Mouse (Mus musculus): ENCODE data around the gene Barhl2. TPM values are rescaled to one million over a fixed set of nuclear protein-coding genes. Genes with fewer than 3 reads are reported as not detected.

The Barhl2 gene
- polyA plus RNA-seq, 1 experiment from 2014 or later: 0.14 TPM

DNA sequence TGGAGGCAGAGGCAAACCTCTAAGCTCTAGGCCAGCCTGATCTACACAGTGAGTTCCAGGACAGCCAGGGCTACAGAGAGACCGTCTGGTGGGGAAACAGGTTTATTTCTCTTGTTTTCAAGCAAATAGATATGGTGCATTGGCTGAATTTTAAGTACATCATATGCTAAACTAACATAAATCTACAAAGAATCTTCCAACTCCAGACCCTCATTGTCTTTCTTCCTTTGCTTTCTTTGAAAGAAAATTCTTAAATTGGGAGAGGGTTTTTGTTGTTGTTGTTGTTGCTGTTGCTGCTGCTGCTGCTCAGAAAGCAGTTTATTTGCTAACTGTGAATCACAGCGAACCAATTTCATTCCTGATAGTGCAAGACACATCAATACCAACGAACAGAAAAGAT, 3.5 kb upstream of the Barhl2 start:
- Histone ChIP-seq H3K9me3 (no peaks in the 10 kb centered on the region), H3K27ac (replicated peaks) (no peak overlapping the region), H3K27me3 (replicated peaks; ENCODE audit: low read depth, poor library complexity, severe bottlenecking) (peaks cover 100% of the 10 kb centered on the region), H3K36me3 (replicated peaks) (no peaks in the 10 kb centered on the region), H3K4me1 (peaks cover 37% of the 10 kb centered on the region), H3K4me3 (no peak overlapping the region)
- no peak for DNase-seq (ENCODE audit: low spot score)
- 9% methylated on average over 3 of the region's 3 CpGs for WGBS

DNA sequence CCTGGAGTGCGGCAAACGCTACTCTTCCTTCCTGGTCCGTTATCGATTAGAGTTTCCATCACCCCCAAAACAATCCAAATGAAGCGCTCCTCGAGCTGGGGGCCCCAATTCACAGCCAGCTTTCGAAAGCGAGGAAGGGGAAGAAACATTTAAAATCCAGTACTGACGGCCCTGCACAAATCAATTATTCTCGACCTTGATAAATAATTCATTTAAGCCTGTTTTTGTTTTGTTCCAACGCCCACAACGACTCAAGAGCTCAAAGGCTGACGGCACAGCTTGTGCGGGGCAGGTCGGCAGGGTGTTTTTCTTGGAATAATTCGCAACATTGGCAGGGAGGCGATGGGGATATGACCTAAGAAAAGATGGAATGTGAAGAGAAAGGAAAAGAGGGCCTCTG, 2.6 kb upstream of the Barhl2 start:
- Histone ChIP-seq H3K27ac (replicated peaks) (no peak overlapping the region), H3K9me3 (no peaks in the 10 kb centered on the region), H3K36me3 (replicated peaks) (no peaks in the 10 kb centered on the region), H3K27me3 (replicated peaks; ENCODE audit: low read depth, poor library complexity, severe bottlenecking) (peaks cover 100% of the 10 kb centered on the region), H3K4me1 (peaks cover 28% of the 10 kb centered on the region), H3K4me3 (no peak overlapping the region)
- DNase-seq (ENCODE audit: low spot score): peak; percentile 27
- 1% methylated on average over 17 of the region's 17 CpGs for WGBS

DNA sequence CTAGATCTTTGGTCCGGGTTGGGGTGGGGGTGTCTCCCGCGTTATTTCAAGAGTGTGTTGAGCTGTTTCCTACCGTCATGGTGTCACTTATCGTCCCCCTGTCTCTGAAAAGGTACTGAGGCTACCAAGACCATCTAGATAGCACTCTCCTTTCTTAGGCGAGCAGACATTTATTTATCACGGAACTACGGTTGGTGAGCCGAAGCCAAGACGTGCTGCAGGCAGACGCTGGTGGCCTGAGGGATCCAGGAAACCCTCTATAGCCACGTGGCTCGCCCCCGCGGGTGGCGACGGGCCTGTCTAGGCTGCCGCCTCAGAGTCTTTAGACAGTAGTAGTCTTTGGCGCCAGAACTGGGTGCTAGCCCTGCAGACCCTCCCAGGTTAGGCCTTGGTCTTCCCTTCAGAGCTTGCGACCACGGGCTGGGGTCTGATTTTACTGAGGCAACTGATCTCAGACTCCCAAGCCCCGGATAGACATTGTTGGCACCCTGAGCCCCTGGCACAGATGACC, 2.1 kb upstream of the Barhl2 start:
- no peaks in the 10 kb centered on the region for H3K36me3 ChIP-seq (replicated peaks)
- WGBS: under 1% methylated on average over 22 of the region's 22 CpGs
- H3K9me3 ChIP-seq: no peaks in the 10 kb centered on the region
- H3K4me1 ChIP-seq: peaks cover 25% of the 10 kb centered on the region
- no peak overlapping the region for H3K4me3 ChIP-seq
- H3K27ac ChIP-seq (replicated peaks): no peak overlapping the region
- H3K27me3 ChIP-seq (replicated peaks; ENCODE audit: low read depth, poor library complexity, severe bottlenecking): peaks cover 100% of the 10 kb centered on the region
- DNase-seq (ENCODE audit: low spot score): peak; percentile 56

DNA sequence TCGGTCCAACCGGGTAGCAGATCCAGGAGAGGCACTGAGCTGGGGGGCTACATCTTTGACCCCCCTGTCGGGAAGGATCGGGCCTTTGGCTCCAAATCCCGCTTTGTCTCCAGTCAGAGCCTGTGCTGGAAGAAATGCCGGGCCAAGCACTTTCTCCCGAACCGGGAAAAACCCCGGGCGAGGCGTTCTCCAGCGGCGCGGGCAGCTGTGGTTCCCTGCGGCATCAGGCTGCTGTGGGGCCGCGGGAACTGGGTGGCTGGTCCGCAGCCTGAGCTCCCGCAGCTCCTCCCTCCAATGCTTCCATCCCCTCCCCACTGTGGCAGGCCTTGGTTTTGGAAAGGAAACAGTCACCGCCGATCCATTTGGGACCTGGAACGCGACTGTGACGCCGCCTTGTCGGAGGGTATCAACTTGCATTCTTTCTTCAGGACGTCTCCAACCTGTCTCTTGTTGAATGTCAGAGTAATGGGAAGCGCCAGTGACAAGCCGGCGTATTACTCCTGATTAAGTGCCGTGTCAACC, 1.2 kb upstream of the Barhl2 start:
- peak overlapping the region; percentile 62 for H3K4me3 ChIP-seq
- H3K27ac ChIP-seq (replicated peaks): no peak overlapping the region
- H3K9me3 ChIP-seq: no peaks in the 10 kb centered on the region
- peaks cover 25% of the 10 kb centered on the region for H3K4me1 ChIP-seq
- peak; percentile 61 for DNase-seq (ENCODE audit: low spot score)
- peaks cover 100% of the 10 kb centered on the region for H3K27me3 ChIP-seq (replicated peaks; ENCODE audit: low read depth, poor library complexity, severe bottlenecking)
- WGBS: under 1% methylated on average over 31 of the region's 31 CpGs
- H3K36me3 ChIP-seq (replicated peaks): no peaks in the 10 kb centered on the region

DNA sequence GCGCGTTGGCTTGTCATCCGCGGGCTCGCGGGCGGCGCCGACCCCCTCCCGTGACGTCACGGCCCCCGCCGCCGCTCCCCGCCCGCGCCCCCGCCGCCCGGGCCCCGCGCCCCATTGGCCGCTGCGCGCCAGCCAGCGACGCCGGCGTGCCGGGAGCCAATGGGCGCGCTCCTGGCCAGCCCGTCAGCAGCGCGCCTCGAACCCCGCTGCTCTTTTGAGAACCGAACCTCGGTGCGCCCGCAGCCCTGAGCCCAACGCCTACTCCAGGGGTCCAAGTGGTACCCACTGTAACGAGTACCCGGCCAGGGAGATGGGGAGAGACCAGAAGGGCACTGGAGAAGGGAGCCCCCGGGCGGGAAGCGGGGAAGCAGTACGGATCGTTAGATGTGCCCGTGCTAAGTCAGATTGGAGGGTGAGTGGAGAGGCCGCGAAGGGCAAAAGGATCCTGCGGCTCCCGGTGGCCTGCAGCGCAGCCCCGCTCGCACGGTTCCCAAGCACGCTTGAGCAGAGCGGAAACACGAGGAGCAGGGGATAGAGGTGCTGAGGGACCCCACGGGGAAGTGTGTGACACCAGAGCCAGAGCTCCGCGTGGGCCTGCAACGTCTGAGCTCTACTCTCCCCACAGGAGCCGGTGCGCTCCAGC, 632 bp upstream of the Barhl2 start:
- Histone ChIP-seq H3K4me1 (peaks cover 22% of the 10 kb centered on the region), H3K9me3 (no peaks in the 10 kb centered on the region), H3K27me3 (replicated peaks; ENCODE audit: low read depth, poor library complexity, severe bottlenecking) (peaks cover 100% of the 10 kb centered on the region), H3K36me3 (replicated peaks) (no peaks in the 10 kb centered on the region), H3K27ac (replicated peaks) (peak overlapping the region; percentile 51), H3K4me3 (peak overlapping the region; percentile 62)
- peak; percentile 83 for DNase-seq (ENCODE audit: low spot score)
- WGBS: under 1% methylated on average over 60 of the region's 68 CpGs

DNA sequence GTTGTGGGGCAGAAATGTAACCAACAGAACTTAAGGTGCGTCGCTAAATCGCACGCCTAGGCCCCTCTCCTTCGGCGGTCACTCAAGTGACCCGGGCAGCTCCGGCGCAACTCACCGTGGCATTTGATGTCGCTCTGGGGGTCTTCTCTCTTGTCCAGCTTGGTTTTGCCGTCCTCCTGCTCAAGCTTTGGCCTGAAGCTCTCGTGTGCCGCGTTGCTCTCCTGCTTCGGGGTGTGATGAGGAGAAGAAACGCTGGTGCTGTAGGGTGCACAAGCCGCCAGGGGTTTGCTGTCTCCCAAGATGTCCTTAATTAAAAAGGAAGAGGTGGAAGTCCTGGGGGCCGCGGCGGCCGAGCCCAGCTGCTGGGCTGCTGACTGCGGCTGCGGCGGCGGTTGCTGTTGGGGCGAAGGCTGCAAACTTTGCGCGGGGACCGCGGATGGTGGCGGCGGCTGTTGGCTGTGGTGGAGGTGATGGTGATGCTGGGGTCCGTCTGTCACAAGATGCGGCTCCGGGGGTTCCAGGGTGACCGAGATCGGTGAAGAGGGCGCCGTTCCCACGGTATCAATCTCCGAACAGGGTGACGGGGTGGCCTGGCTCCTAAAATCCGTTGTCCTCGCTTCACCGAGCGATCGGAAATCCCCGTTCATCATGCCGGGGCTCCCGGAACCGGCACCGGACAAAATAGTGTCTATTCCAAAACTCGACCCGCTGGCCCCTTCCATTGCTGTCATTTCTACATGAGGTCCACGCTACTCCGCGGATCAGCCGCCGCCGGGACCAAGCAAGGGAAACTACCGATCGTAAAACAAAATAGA, 648 bp downstream of the Barhl2 start:
- under 1% methylated on average over 63 of the region's 63 CpGs for WGBS
- Histone ChIP-seq H3K4me1 (peaks cover 26% of the 10 kb centered on the region), H3K4me3 (peak overlapping the region; percentile 62), H3K36me3 (replicated peaks) (no peaks in the 10 kb centered on the region), H3K27me3 (replicated peaks; ENCODE audit: low read depth, poor library complexity, severe bottlenecking) (peaks cover 100% of the 10 kb centered on the region), H3K9me3 (no peaks in the 10 kb centered on the region), H3K27ac (replicated peaks) (no peak overlapping the region)
- DNase-seq (ENCODE audit: low spot score): peak; percentile 69

DNA sequence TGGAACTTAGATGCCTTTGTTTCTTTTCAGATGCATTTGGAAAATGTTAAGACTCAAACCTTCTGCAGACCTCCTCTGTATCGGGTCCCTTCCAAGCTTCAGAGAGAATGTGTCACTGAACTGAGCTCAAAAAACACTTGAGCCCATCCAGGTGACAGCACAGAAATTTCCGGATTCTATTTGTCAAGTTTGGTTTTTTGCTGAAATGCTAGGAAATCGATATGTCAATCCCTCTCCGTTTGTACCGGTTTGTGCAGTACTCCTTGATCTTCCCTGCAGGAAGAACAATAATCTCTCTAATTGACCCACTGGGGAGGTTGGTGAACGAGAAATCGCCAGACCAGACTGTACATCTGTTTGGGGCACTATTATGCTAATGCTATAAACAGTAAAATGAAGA, 2.0 kb downstream of the Barhl2 start:
- H3K9me3 ChIP-seq: no peaks in the 10 kb centered on the region
- H3K4me1 ChIP-seq: peaks cover 31% of the 10 kb centered on the region
- 1% methylated on average over 7 of the region's 7 CpGs for whole genome bisulfite sequencing
- no peaks in the 10 kb centered on the region for H3K36me3 ChIP-seq (replicated peaks)
- no peak overlapping the region for H3K27ac ChIP-seq (replicated peaks)
- no peak overlapping the region for H3K4me3 ChIP-seq
- DNase-seq (ENCODE audit: low spot score): peak; percentile 37
- peaks cover 100% of the 10 kb centered on the region for H3K27me3 ChIP-seq (replicated peaks; ENCODE audit: low read depth, poor library complexity, severe bottlenecking)

DNA sequence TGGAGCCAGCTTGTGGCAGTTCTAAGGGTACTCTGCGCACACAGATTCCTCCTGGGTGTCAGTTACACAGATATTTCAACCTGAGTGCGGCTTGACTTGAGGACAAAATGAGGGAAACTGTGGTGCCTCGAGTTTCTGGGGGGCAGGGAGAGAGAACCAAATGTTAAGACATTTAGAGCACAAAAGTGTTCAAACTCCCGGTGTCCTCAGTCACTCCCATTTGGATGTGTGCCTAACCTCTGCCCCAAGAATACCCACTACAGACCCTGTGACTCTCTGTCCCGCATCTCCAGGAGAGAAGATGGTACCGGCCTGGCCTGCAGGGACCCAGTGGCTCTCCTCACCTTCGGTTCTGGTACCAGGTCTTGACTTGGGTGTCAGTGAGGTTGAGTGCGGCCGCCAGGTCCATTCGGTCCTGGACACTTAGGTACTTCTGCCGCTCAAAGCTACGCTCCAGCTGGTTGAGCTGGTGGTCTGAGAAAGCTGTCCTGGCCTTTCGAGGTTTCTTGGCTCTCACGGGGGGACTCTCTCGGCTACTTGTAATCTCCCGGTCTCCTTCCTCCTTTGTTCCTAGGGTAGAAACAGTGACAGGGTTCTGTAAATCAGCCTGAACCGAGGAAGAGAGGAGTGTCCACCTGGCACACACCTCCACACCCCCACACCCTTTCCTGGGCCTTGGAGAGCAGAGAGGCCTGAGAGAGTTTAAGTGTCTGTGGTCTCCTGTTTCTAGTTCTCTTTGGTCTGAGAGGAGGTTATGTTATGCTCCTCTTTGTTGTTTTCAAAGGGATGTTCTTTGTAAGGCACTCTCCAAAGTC, 2.7 kb downstream of the Barhl2 start:
- Histone ChIP-seq H3K4me1 (peaks cover 31% of the 10 kb centered on the region), H3K27me3 (replicated peaks; ENCODE audit: low read depth, poor library complexity, severe bottlenecking) (peaks cover 100% of the 10 kb centered on the region), H3K36me3 (replicated peaks) (no peaks in the 10 kb centered on the region), H3K27ac (replicated peaks) (no peak overlapping the region), H3K9me3 (no peaks in the 10 kb centered on the region), H3K4me3 (no peak overlapping the region)
- peak; percentile 47 for DNase-seq (ENCODE audit: low spot score)
- 2% methylated on average over 17 of the region's 17 CpGs for WGBS

DNA sequence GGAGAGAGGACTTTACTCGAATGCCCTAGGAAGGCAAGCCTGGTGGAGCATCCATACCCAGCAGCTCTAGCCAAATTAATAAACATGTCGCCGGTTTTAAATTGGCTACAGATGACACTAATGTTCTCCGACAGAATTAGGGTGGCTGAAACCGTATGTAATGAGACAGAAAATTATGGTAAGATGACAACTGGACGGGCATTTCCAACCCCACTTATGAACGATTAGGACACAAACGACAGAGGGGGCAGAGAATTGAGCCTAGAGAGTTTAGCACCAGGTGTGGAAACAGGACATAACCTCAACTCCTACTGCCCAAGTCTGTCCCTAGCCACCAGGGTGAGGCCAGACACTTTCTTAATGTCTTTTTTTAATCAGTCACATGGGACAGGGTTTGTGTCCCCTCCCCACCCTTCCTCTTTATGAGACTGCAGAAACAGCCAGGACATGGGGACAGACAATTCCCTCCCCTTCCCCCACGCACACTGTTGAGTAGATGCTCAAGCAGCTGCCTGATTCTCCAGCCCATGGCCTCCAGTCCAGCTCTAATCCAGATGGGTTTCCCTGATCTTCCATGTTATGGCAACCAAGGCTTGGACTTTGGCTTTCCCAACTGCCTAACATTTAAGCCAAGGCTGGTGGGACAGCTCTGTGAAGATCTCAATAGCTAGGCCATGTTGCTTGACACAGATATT, 3.4 kb downstream of the Barhl2 start:
- Histone ChIP-seq H3K4me3 (no peak overlapping the region), H3K36me3 (replicated peaks) (no peaks in the 10 kb centered on the region), H3K4me1 (peaks cover 29% of the 10 kb centered on the region), H3K27ac (replicated peaks) (no peak overlapping the region), H3K27me3 (replicated peaks; ENCODE audit: low read depth, poor library complexity, severe bottlenecking) (peaks cover 100% of the 10 kb centered on the region), H3K9me3 (no peaks in the 10 kb centered on the region)
- under 1% methylated on average over 9 of the region's 9 CpGs for WGBS
- DNase-seq (ENCODE audit: low spot score): peak; percentile 45

DNA sequence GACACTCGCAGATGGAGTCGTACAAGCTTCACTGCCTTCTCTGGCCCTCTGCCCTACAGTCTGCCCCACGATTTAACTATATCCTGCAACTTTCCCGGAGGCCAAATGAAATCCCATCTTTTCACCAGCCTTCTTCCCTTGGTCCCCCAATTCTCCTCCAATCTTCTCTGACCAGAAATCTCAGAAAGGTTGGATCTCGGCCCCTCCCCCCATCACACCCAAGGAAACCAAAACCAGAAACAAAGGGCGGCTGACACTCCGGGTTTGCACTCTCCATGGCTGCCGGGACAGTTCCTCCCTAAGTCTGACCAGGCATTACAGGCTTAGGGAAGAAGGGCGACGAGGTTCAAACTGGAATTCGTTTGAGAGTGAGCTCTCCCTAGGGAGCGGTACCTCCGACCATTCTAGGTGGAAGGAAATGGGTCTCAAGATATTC, 4.1 kb downstream of the Barhl2 start:
- peak overlapping the region; percentile 37; the same call in 1 of the 2 replicates for H3K4me3 ChIP-seq

DNA sequence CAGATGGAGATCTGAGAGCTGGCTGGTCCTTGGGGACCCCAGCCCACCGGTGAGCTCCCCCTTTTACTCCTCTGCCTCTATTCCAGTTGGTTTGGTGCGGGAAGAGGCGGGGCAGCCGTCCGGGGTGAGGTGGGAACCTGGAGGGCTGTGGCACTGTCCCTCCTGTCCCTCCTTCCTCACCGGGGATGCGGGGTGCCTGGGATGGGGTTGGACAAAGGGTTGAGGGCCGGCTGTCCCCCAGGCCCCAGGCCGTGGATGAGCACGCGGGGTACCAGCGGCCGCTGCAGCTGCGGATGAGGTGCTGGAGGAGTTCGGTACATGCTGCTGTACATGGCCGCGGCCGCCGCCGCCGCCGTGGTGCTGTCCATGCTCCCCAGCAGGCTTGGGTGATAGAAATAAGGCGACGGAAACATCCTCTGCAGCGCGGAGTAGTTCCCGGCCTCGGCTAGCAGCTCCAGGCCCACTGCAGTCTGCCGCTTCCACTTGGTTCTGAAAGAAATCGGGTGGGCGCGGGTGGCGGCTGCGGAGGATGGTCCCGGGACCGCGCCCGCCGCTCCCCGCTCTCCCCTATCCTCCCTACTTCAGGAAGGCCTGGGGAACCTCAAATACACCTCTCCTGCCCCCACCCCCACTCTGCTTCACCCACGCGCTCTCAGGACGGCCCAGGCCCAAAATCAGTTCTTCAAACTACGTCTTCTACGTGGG, 4.6 kb downstream of the Barhl2 start:
- Histone ChIP-seq H3K4me1 (peaks cover 19% of the 10 kb centered on the region), H3K27ac (replicated peaks) (no peak overlapping the region), H3K27me3 (replicated peaks; ENCODE audit: low read depth, poor library complexity, severe bottlenecking) (peaks cover 100% of the 10 kb centered on the region), H3K4me3 (peak overlapping the region; percentile 37), H3K9me3 (no peaks in the 10 kb centered on the region), H3K36me3 (replicated peaks) (no peaks in the 10 kb centered on the region)
- DNase-seq (ENCODE audit: low spot score): peak; percentile 69
- WGBS: under 1% methylated on average over 45 of the region's 45 CpGs

More for the DNA sequence above, 4.1 kb downstream of the Barhl2 start:
- peaks cover 24% of the 10 kb centered on the region for H3K4me1 ChIP-seq
- H3K27ac ChIP-seq (replicated peaks): no peak overlapping the region
- peak; percentile 47 for DNase-seq (ENCODE audit: low spot score)
- WGBS: under 1% methylated on average over 13 of the region's 13 CpGs
- peaks cover 100% of the 10 kb centered on the region for H3K27me3 ChIP-seq (replicated peaks; ENCODE audit: low read depth, poor library complexity, severe bottlenecking)
- H3K9me3 ChIP-seq: no peaks in the 10 kb centered on the region
- H3K36me3 ChIP-seq (replicated peaks): no peaks in the 10 kb centered on the region

Data from embryonic facial prominence, embryonic 10.5 days (tissue).